Mouse (Mus musculus): ENCODE measurements around the gene A530032D15Rik.
A peak's percentile ranks its signal among the peaks of the same experiment; 100 is the strongest.

The A530032D15Rik gene

GRCm38 (mm10) chr1:85034394-85034793, 75.3 kb downstream of the A530032D15Rik start:
- peak; percentile 61 for DNase-seq

GRCm38 (mm10) chr1:85033616-85034015, 76.0 kb downstream of the A530032D15Rik start:
- DNase-seq, result peak; percentile 19

Data from heart, adult 11 months (tissue).